Mouse (Mus musculus) E14TG2a.4 (cell line): ENCODE measurements around the gene Dpp9.

Experiments used
- CTCF ChIP-seq: conservative IDR thresholded peaks from 2 replicates; pipeline ENCODE4 v1.5.1; 2014; ENCODE audit warnings: low read length
- NANOG ChIP-seq: IDR thresholded peaks from 2 replicates; pipeline ENCODE4 v1.6.1; 2014; ENCODE audit warnings: borderline replicate concordance, low read length, mixed read lengths

GRCm38 (mm10) chr17:56254695-56255094 lies 36.0 kb upstream of the Dpp9 start:
- TF ChIP-seq CTCF (no peak), NANOG (no peak)
